Mouse (Mus musculus): Measurements from ENCODE around the gene Cyb5d2.
"Not testable (repeated sequence)": the region's sequence is repeated elsewhere in the genome, so short reads cannot be mapped to it uniquely, and the experiment has no call there.

Gene Cyb5d2

GRCm38 (mm10) chr11:72772611-72773010, 23.3 kb downstream of the Cyb5d2 start:
- not testable (repeated sequence) for DNase-seq (ENCODE audit: low read depth)

- no peak for DNase-seq (ENCODE audit: low read depth)
Measured at GRCm38 (mm10) chr11:72771461-72771860, 24.5 kb downstream of the Cyb5d2 start.

GRCm38 (mm10) chr11:72770816-72771215, 25.1 kb downstream of the Cyb5d2 start:
- DNase-seq (ENCODE audit: low read depth) = no peak

- no peak for DNase-seq (ENCODE audit: low read depth)
Measured at GRCm38 (mm10) chr11:72770324-72770723, 25.6 kb downstream of the Cyb5d2 start.

- no peak for DNase-seq (ENCODE audit: low read depth)
Measured at GRCm38 (mm10) chr11:72769061-72769460, 26.9 kb downstream of the Cyb5d2 start.

GRCm38 (mm10) chr11:72767716-72768115, 28.2 kb downstream of the Cyb5d2 start:
- no peak for DNase-seq (ENCODE audit: low read depth)

- no peak for DNase-seq (ENCODE audit: low read depth)
Measured at GRCm38 (mm10) chr11:72764270-72764669, 31.7 kb downstream of the Cyb5d2 start.

- DNase-seq (ENCODE audit: low read depth) = no peak
Measured at GRCm38 (mm10) chr11:72760781-72761180, 35.2 kb downstream of the Cyb5d2 start.

- DNase-seq (ENCODE audit: low read depth) = no peak
Measured at GRCm38 (mm10) chr11:72759581-72759980, 36.4 kb downstream of the Cyb5d2 start.

GRCm38 (mm10) chr11:72758316-72758715, 37.6 kb downstream of the Cyb5d2 start:
- no peak for DNase-seq (ENCODE audit: low read depth)

GRCm38 (mm10) chr11:72751956-72752355, 44.0 kb downstream of the Cyb5d2 start:
- peak; percentile 19 for DNase-seq (ENCODE audit: low read depth)

GRCm38 (mm10) chr11:72739048-72739447, 56.9 kb downstream of the Cyb5d2 start:
- DNase-seq (ENCODE audit: low read depth) = no peak

GRCm38 (mm10) chr11:72737517-72737916, 58.4 kb downstream of the Cyb5d2 start:
- DNase-seq (ENCODE audit: low read depth) = not testable (repeated sequence)

GRCm38 (mm10) chr11:72736320-72736719, 59.6 kb downstream of the Cyb5d2 start:
- DNase-seq (ENCODE audit: low read depth) = no peak

- DNase-seq (ENCODE audit: low read depth) = no peak
Measured at GRCm38 (mm10) chr11:72735519-72735860, 60.5 kb downstream of the Cyb5d2 start.

GRCm38 (mm10) chr11:72734840-72735518, 61.0 kb downstream of the Cyb5d2 start:
- DNase-seq (ENCODE audit: low read depth) = no peak

- DNase-seq (ENCODE audit: low read depth) = no peak
Measured at GRCm38 (mm10) chr11:72733736-72734135, 62.2 kb downstream of the Cyb5d2 start.

Data from c-Kit-positive CD71-negative TER-119-negative erythroid progenitor cells, embryonic 14.5 days (primary cell).